ENCODE assay signal across 23 mouse cellular contexts in the genomic region with DNA sequence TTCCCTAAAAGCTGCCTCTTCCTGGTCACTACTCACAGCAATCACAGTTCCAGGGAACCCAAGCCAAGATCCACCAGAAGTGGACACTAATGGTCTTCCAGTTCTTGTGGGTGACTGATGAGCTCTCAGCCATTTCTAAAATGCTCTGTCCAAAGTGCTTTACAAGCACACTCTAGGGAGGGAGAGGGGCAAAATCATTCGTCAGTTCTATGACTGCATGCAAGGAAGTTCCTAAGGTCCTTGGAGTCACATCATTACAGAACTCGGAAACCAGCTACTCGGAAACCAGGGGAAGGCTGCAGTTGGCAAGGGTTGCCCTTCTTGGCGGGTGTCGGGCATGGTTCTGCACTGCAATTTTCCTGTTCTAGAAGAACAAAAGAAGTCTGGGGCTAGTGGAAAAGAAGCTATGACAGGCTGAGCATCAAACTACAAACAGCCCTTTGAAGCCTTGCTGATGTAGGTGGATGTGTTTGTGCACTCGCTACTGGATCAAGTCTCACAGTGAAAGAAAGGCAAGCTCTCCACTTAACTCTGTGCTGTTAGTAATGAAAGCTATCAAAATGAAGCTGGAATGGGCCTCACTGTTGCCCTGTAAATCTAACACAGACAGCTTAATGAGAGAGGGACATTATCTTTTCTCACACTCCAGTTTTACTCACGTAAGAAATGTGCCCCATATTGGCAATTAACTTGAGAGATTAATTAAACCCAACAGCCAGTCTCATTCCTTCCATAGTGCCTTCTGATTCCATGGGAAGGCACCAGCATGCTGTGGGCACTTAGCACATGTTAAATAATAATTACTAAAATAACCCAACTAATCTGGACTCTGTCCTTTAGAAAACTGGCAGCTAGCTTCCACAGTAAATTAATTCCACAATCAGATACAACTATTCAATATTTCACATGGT.
DNase-seq lines count a peak whose midpoint lies in the region; ATAC-seq and TF ChIP-seq lines count a peak whose summit lies in the region.
"Had no signal": no experiment of that assay in that cellular context is flagged by ENCODE, and none has a peak within 500 bp of the region (broad histone marks: within the 10 kb centered on the region; RNA-seq: fewer than 3 reads in every experiment).

No protein-coding gene starts in this region.

- 39% methylated on average over 7 of the region's 7 CpGs for WGBS in forebrain, embryonic 13.5 days
- 79% methylated on average over 7 of the region's 7 CpGs for WGBS in forebrain, embryonic 10.5 days
- 55% methylated on average over 7 of the region's 7 CpGs for WGBS in midbrain, postnatal 0 days
- WGBS in midbrain, embryonic 10.5 days: 85% methylated on average over 7 of the region's 7 CpGs
- 37% methylated on average over 7 of the region's 7 CpGs for WGBS in forebrain, embryonic 16.5 days
- WGBS in lung, postnatal 0 days: 72% methylated on average over 7 of the region's 7 CpGs

- no peaks in the 10 kb centered on the region for H3K27me3 ChIP-seq in forebrain, embryonic 13.5 days
- no peaks in the 10 kb centered on the region for H3K27me3 ChIP-seq in forebrain, embryonic 10.5 days (ENCODE audit: poor library complexity, severe bottlenecking)
- no peaks in the 10 kb centered on the region for H3K27me3 ChIP-seq in midbrain, postnatal 0 days (ENCODE audit: insufficient read depth, low read length)
- no peaks in the 10 kb centered on the region for H3K27me3 ChIP-seq in midbrain, embryonic 10.5 days (ENCODE audit: low read depth, poor library complexity, severe bottlenecking)
- no peaks in the 10 kb centered on the region for H3K27me3 ChIP-seq in forebrain, embryonic 16.5 days (replicated peaks; ENCODE audit: control insufficient read depth, insufficient read depth, low read length)
- no peaks in the 10 kb centered on the region for H3K27me3 ChIP-seq in lung, postnatal 0 days (replicated peaks; ENCODE audit: insufficient read depth, low read length)
- H3K27me3 ChIP-seq: embryonic facial prominence, embryonic 15.5 days; kidney, embryonic 15.5 days; limb, embryonic 13.5 days; liver, embryonic 13.5 days; midbrain, embryonic 12.5 days had no signal

- H3K4me2 ChIP-seq in forebrain, embryonic 13.5 days: no peak overlapping the region
- no peak overlapping the region for H3K4me2 ChIP-seq in midbrain, postnatal 0 days (ENCODE audit: low read depth, low read length, poor library complexity, severe bottlenecking)
- no peak overlapping the region for H3K4me2 ChIP-seq in forebrain, embryonic 16.5 days (ENCODE audit: low read length)
- H3K4me2 ChIP-seq in lung, postnatal 0 days (replicated peaks; ENCODE audit: low read depth, low read length): no peak overlapping the region
- H3K4me2 ChIP-seq: embryonic facial prominence, embryonic 15.5 days; kidney, embryonic 15.5 days; limb, embryonic 13.5 days; liver, embryonic 13.5 days; lung, embryonic 14.5 days; midbrain, embryonic 12.5 days had no signal

- H3K36me3 ChIP-seq in forebrain, embryonic 13.5 days (ENCODE audit: poor library complexity, severe bottlenecking): no peaks in the 10 kb centered on the region
- H3K36me3 ChIP-seq in forebrain, embryonic 10.5 days (replicated peaks): no peaks in the 10 kb centered on the region
- H3K36me3 ChIP-seq in midbrain, postnatal 0 days (ENCODE audit: insufficient read depth, low read length): no peaks in the 10 kb centered on the region
- no peaks in the 10 kb centered on the region for H3K36me3 ChIP-seq in midbrain, embryonic 10.5 days
- H3K36me3 ChIP-seq in forebrain, embryonic 16.5 days (ENCODE audit: control insufficient read depth, insufficient read depth): no peaks in the 10 kb centered on the region
- H3K36me3 ChIP-seq in lung, postnatal 0 days (ENCODE audit: insufficient read depth, low read length): no peaks in the 10 kb centered on the region
- H3K36me3 ChIP-seq: embryonic facial prominence, embryonic 15.5 days; kidney, embryonic 15.5 days; limb, embryonic 13.5 days; liver, embryonic 13.5 days; midbrain, embryonic 12.5 days had no signal

- ATAC-seq in forebrain, embryonic 13.5 days: peak; percentile 43; the same call in 1 of the 2 replicates
- ATAC-seq in midbrain, postnatal 0 days (ENCODE audit: low FRiP score): no peak
- peak; percentile 66; the same call in 1 of the 2 replicates for ATAC-seq in forebrain, embryonic 16.5 days
- ATAC-seq in lung, postnatal 0 days: no peak
- no peak for ATAC-seq in frontal cortex, adult (ENCODE audit: low TSS enrichment)
- ATAC-seq: inflammation-experienced regulatory T-cells, adult 6 months had no signal

- TF ChIP-seq CTCF in midbrain, postnatal 0 days (IDR thresholded peaks at IDR 0.05): no peak
- TF ChIP-seq CTCF in lung, postnatal 0 days (IDR thresholded peaks at IDR 0.05): no peak

- H3K27ac ChIP-seq in forebrain, embryonic 13.5 days: no peak overlapping the region
- H3K27ac ChIP-seq in forebrain, embryonic 10.5 days: no peak overlapping the region
- H3K27ac ChIP-seq in midbrain, postnatal 0 days (ENCODE audit: low read depth, low read length): no peak overlapping the region
- H3K27ac ChIP-seq in midbrain, embryonic 10.5 days (replicated peaks): no peak overlapping the region
- no peak overlapping the region for H3K27ac ChIP-seq in forebrain, embryonic 16.5 days (ENCODE audit: low read length)
- H3K27ac ChIP-seq in lung, postnatal 0 days (ENCODE audit: low read length): no peak overlapping the region
- H3K27ac ChIP-seq: embryonic facial prominence, embryonic 15.5 days; kidney, embryonic 15.5 days; limb, embryonic 13.5 days; liver, embryonic 13.5 days; macrophage; midbrain, embryonic 12.5 days had no signal

- no peak for DNase-seq in forebrain, embryonic 10.5 days (ENCODE audit: extremely low spot score, low spot score)
- DNase-seq in midbrain, postnatal 0 days (ENCODE audit: low spot score): peak; percentile 10
- no peak for DNase-seq in midbrain, embryonic 10.5 days (ENCODE audit: low spot score)
- peak; percentile 33 for DNase-seq in retina, postnatal 1 day
- no peak for DNase-seq in lung, postnatal 0 days (ENCODE audit: low spot score)
- DNase-seq: cerebellum, postnatal 25 days; heart, adult 11 months; heart, postnatal 36 days; kidney, postnatal 4 days; layer of hippocampus, adult 9-11 months; liver, embryonic 13.5 days; lung, embryonic 14.5 days; right cerebral cortex, adult 18-20 months; thymus, postnatal 14 days had no signal

- 0 out of 2 replicates have a peak, but pooled peaks cover 7% of the 10 kb centered on the region for H3K4me1 ChIP-seq in forebrain, embryonic 13.5 days
- H3K4me1 ChIP-seq in forebrain, embryonic 10.5 days: no peaks in the 10 kb centered on the region
- no peaks in the 10 kb centered on the region for H3K4me1 ChIP-seq in midbrain, postnatal 0 days (ENCODE audit: insufficient read depth, low read length)
- no peaks in the 10 kb centered on the region for H3K4me1 ChIP-seq in midbrain, embryonic 10.5 days
- peaks cover 5% of the 10 kb centered on the region; the same call in 1 of the 2 replicates for H3K4me1 ChIP-seq in forebrain, embryonic 16.5 days (replicated peaks; ENCODE audit: control insufficient read depth, insufficient read depth, low read length)
- H3K4me1 ChIP-seq in lung, postnatal 0 days (ENCODE audit: insufficient read depth, low read depth, low read length): no peaks in the 10 kb centered on the region
- H3K4me1 ChIP-seq: embryonic facial prominence, embryonic 15.5 days; kidney, embryonic 15.5 days; limb, embryonic 13.5 days; liver, embryonic 13.5 days; midbrain, embryonic 12.5 days had no signal

- no peak for TF ChIP-seq EP300 in lung, postnatal 0 days (IDR thresholded peaks at IDR 0.05)

- H3K4me3 ChIP-seq in forebrain, embryonic 13.5 days: no peak overlapping the region
- H3K4me3 ChIP-seq in forebrain, embryonic 10.5 days: no peak overlapping the region
- no peak overlapping the region for H3K4me3 ChIP-seq in midbrain, postnatal 0 days (ENCODE audit: low read depth, low read length)
- no peak overlapping the region for H3K4me3 ChIP-seq in midbrain, embryonic 10.5 days
- no peak overlapping the region for H3K4me3 ChIP-seq in forebrain, embryonic 16.5 days (replicated peaks; ENCODE audit: low read length)
- H3K4me3 ChIP-seq in lung, postnatal 0 days (ENCODE audit: low read depth, low read length): no peak overlapping the region
- H3K4me3 ChIP-seq: embryonic facial prominence, embryonic 15.5 days; kidney, embryonic 15.5 days; limb, embryonic 13.5 days; liver, embryonic 13.5 days; midbrain, embryonic 12.5 days had no signal

- H3K9me3 ChIP-seq in forebrain, embryonic 13.5 days (replicated peaks): no peaks in the 10 kb centered on the region
- H3K9me3 ChIP-seq in forebrain, embryonic 10.5 days: no peaks in the 10 kb centered on the region
- H3K9me3 ChIP-seq in midbrain, postnatal 0 days (ENCODE audit: low read length): no peaks in the 10 kb centered on the region
- no peaks in the 10 kb centered on the region for H3K9me3 ChIP-seq in midbrain, embryonic 10.5 days (replicated peaks)
- no peaks in the 10 kb centered on the region for H3K9me3 ChIP-seq in forebrain, embryonic 16.5 days (ENCODE audit: control insufficient read depth, low read length)
- H3K9me3 ChIP-seq in lung, postnatal 0 days (ENCODE audit: low read length): no peaks in the 10 kb centered on the region
- H3K9me3 ChIP-seq: embryonic facial prominence, embryonic 15.5 days; kidney, embryonic 15.5 days; limb, embryonic 13.5 days; liver, embryonic 13.5 days; midbrain, embryonic 12.5 days had no signal

- H3K9ac ChIP-seq in forebrain, embryonic 13.5 days: no peak overlapping the region
- H3K9ac ChIP-seq in midbrain, postnatal 0 days (replicated peaks; ENCODE audit: low read length, poor library complexity, severe bottlenecking): no peak overlapping the region
- no peak overlapping the region for H3K9ac ChIP-seq in forebrain, embryonic 16.5 days (replicated peaks; ENCODE audit: low read depth, low read length)
- no peak overlapping the region for H3K9ac ChIP-seq in lung, postnatal 0 days (replicated peaks; ENCODE audit: low read depth)
- H3K9ac ChIP-seq: embryonic facial prominence, embryonic 15.5 days; kidney, embryonic 15.5 days; limb, embryonic 13.5 days; liver, embryonic 13.5 days; lung, embryonic 14.5 days; midbrain, embryonic 12.5 days had no signal

Comparison
In these comparisons a context has a peak if more than half of its experiments do, and no peak if none do; other contexts are left out.
1. DNase-seq: peak in midbrain, postnatal 0 days (single experiment) and retina, postnatal 1 day (single experiment); none in forebrain, embryonic 10.5 days (single experiment), midbrain, embryonic 10.5 days (single experiment) and lung, postnatal 0 days (single experiment).
2. ATAC-seq: peak in forebrain, embryonic 13.5 days (single experiment) and forebrain, embryonic 16.5 days (single experiment); none in midbrain, postnatal 0 days (single experiment), lung, postnatal 0 days (single experiment) and frontal cortex, adult (single experiment).